Mouse (Mus musculus) lung, postnatal 0 days (tissue): Measurements from ENCODE around the gene Scube3.

ENCODE experiments used
- CTCF ChIP-seq: IDR thresholded peaks from 2 replicates; pipeline ENCODE4 v1.5.1; 2016; ENCODE audit warnings: antibody characterized with exemption, mild to moderate bottlenecking
- EP300 ChIP-seq: IDR thresholded peaks from 2 replicates; pipeline ENCODE4 v1.6.1; 2016; ENCODE audit warnings: antibody characterized with exemption, mild to moderate bottlenecking, control low read depth

DNA sequence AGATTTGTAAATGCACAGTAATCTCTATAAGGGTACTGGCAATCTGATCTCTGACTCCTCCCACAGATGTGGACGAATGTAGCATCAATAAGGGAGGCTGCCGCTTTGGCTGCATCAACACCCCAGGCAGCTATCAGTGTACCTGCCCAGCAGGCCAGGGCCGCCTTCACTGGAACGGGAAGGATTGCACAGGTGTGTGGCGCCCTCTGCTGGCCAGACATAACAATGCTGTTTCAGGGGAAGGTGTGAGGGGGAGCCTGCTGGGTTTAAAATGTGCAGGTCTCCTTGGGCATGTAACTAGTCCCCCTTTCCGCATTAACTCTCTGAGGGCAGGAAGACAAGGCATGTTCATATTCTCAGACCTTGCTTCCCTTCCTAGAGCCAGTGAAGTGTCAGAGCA lies 21.7 kb downstream of the Scube3 start:
- TF ChIP-seq CTCF, result peak; percentile 98
- no peak for TF ChIP-seq EP300
